Mouse (Mus musculus) effector memory CD4-positive, alpha-beta T cell, adult 5 months (primary cell): ENCODE measurements around the gene 1700006A11Rik. TPM values are rescaled to one million over a fixed set of nuclear protein-coding genes. Genes with fewer than 3 reads are reported as not detected.

Experiments
- polyA plus RNA-seq: library from polyadenylated mRNA; unstranded; fragments of 100-300 nt; shearing (Covaris generic); gene quantifications from one replicate; pipeline ENCODE4 v1.2.1, GENCODE M21; 2017

1700006A11Rik gene
- not detected for polyA plus RNA-seq

DNA sequence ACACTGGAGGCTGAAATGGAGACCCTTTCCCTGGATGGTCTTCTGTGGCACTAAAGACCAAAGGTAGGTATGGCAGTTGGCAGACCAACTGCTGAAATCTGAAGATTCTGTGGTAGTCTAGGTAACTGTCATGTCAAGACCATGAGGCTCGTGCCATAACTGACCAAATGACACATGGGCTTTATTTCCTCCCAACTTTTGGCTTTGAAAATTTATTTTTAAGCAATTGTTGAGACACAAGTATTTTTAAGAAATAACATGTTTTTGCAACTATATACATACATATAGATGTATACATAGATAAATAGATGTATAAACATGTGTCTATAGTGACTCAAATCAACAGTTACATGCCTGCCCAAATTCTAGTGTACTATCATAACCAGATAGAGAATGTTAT is at the start of gene 1700006A11Rik:
Gene 1700006A11Rik (minus strand): TSS at position 101 of the 400 bp plus-strand sequence.

Other genes with a start within 250 kb of the 1700006A11Rik start
- not detected for gene Tram1l1, start 105.2 kb downstream of the 1700006A11Rik start, polyA plus RNA-seq
- not detected for gene 1700003H04Rik, start 155.1 kb upstream of the 1700006A11Rik start, polyA plus RNA-seq